Mouse (Mus musculus) olfactory bulb, adult 2 months (tissue): ENCODE results near the gene Kctd19.

Source experiments
- CTCF ChIP-seq: fragments of 200-500 bp; IDR thresholded peaks from 2 replicates; pipeline ENCODE4 v1.5.1; 2012; ENCODE audit warnings: low read depth, mild to moderate bottlenecking, low read length, moderate library complexity; ENCODE audit not compliant: insufficient read depth
- POLR2A ChIP-seq: fragments of 200-500 bp; IDR thresholded peaks from 2 replicates; pipeline ENCODE4 v1.6.1; 2012; ENCODE audit warnings: mild to moderate bottlenecking, low read depth, low read length, moderate library complexity; ENCODE audit not compliant: insufficient read depth

DNA sequence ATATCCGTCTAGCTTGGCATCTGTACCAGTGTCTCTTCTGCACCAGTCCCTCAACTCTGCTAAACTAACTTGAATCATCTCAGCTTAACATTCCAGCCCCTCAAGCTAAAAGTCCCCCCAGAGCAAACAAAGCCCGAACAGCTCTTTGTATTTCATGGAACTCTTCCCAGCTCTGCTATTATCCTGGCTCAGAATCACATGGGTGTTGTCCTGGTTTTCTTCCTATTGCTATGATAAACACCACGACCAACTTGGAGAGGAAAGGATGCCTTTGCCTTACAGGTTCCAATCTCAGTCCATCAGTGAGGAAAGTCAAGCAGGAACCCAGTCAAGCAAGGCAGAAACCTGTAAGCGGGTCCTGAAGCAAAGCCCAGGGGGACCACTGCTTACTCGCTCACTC is 20.2 kb upstream of the Kctd19 start:
- TF ChIP-seq CTCF (no peak), POLR2A (no peak)
